Comparison of ENCODE assay signal across 7 mouse cellular contexts in the genomic region with DNA sequence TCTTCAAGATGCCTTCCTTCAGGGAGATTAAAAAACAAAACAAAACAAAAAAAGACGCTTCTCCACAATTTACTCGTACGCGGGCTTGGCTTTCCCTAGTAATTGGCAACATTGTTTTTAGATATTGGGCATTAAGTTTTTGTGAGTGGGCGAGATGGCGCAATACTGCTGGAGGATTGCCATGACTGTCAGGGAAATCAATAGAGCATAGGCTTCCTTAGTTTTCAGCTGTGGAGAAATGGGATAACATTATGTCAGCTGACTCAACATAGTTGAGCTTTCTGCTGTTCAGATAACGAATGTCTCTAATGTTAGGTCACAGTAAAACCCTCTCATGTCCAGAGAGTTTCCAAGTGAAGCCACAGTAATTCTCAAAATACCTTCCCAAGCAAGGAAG. TPM values are rescaled to one million over a fixed set of nuclear protein-coding genes. Genes with fewer than 3 reads are reported as not detected.
DNase-seq lines count a peak whose midpoint lies in the region; ATAC-seq and TF ChIP-seq lines count a peak whose summit lies in the region.

No protein-coding gene starts in this region.

- H3K4me1 ChIP-seq in CH12.LX (ENCODE audit: control insufficient read depth in 1 of 2, insufficient read depth in 2 of 2), result peaks cover 3 to 25% of the 10 kb centered on the region in 2 experiments
- peaks cover 0 to 5% of the 10 kb centered on the region in 2 experiments; a peak in 1 of 4 replicates for H3K4me1 ChIP-seq in MEL (ENCODE audit: control insufficient read depth in 1 of 2, insufficient read depth in 2 of 2, low read length in 2 of 2)
- H3K4me1 ChIP-seq in forebrain, embryonic 14.5 days (ENCODE audit: control insufficient read depth, insufficient read depth, low read length), result 0 out of 2 replicates have a peak, but pooled peaks cover 6% of the 10 kb centered on the region
- H3K4me1 ChIP-seq in hindbrain, postnatal 0 days (ENCODE audit: insufficient read depth, low read length), result no peaks in the 10 kb centered on the region
- peaks cover 19% of the 10 kb centered on the region for H3K4me1 ChIP-seq in liver, postnatal 0 days (ENCODE audit: insufficient read depth)
- 0 out of 2 replicates have a peak, but pooled peaks cover 5% of the 10 kb centered on the region for H3K4me1 ChIP-seq in stomach, embryonic 15.5 days

- peak overlapping the region; percentile 78 to 93 (median 86) for H3K4me3 ChIP-seq in CH12.LX (replicated peaks in 1 of 3; ENCODE audit: low read depth in 2 of 3, low read length in 2 of 3, poor library complexity in 1 of 3)
- H3K4me3 ChIP-seq in MEL (ENCODE audit: control insufficient read depth in 1 of 2, insufficient read depth in 1 of 2, low read depth in 2 of 2, low read length in 2 of 2), result peak overlapping the region; percentile 88 to 91
- H3K4me3 ChIP-seq in forebrain, embryonic 14.5 days (ENCODE audit: low read depth, low read length), result peak overlapping the region; percentile 65
- H3K4me3 ChIP-seq in hindbrain, postnatal 0 days (ENCODE audit: low read length), result peak overlapping the region; percentile 58
- H3K4me3 ChIP-seq in liver, postnatal 0 days (ENCODE audit: low read depth, low read length), result peak overlapping the region; percentile 71
- peak overlapping the region; percentile 73 for H3K4me3 ChIP-seq in stomach, embryonic 15.5 days (replicated peaks)

- H3K36me3 ChIP-seq in CH12.LX (replicated peaks in 1 of 2; ENCODE audit: control insufficient read depth in 1 of 2, insufficient read depth in 1 of 2, low read length in 1 of 2) (peaks cover 53 to 75% of the 10 kb centered on the region in 2 experiments), MEL (ENCODE audit: control insufficient read depth in 1 of 2, insufficient read depth in 2 of 2, low read length in 2 of 2) (peaks cover 0 to 2% of the 10 kb centered on the region in 2 experiments; a peak in 1 of 4 replicates)
- H3K36me3 ChIP-seq in forebrain, embryonic 14.5 days (ENCODE audit: control insufficient read depth, insufficient read depth, low read length), result peaks cover 39% of the 10 kb centered on the region
- H3K36me3 ChIP-seq in hindbrain, postnatal 0 days (ENCODE audit: insufficient read depth, low read length), result peaks cover 22% of the 10 kb centered on the region
- peaks cover 39% of the 10 kb centered on the region for H3K36me3 ChIP-seq in liver, postnatal 0 days (replicated peaks; ENCODE audit: insufficient read depth, low read length)
- peaks cover 19% of the 10 kb centered on the region for H3K36me3 ChIP-seq in stomach, embryonic 15.5 days

- 20% methylated on average over 7 of the region's 7 CpGs for WGBS in forebrain, embryonic 14.5 days
- WGBS in hindbrain, postnatal 0 days, result 23% methylated on average over 7 of the region's 7 CpGs
- 19% methylated on average over 7 of the region's 7 CpGs for WGBS in liver, postnatal 0 days (ENCODE audit: insufficient replicate concordance)
- WGBS in stomach, embryonic 15.5 days, result 35% methylated on average over 7 of the region's 7 CpGs

- ATAC-seq in forebrain, embryonic 14.5 days, result no peak
- no peak for ATAC-seq in hindbrain, postnatal 0 days
- ATAC-seq in liver, postnatal 0 days, result peak; percentile 49
- no peak for ATAC-seq in stomach, embryonic 15.5 days (ENCODE audit: insufficient read depth, low FRiP score, low read depth)

- in situ Hi-C loops in CH12.LX (cut with MboI; ENCODE audit: low pct_ligation_motif_present, low pct_unique_long_range_greater_than_20kb, low sequenced_read_pairs), result no loop called here

- peaks cover 9% of the 10 kb centered on the region for H3K79me2 ChIP-seq in CH12.LX (replicated peaks; ENCODE audit: control insufficient read depth, extremely low read depth, insufficient read depth, poor library complexity, severe bottlenecking)
- H3K79me2 ChIP-seq in MEL (ENCODE audit: control insufficient read depth, insufficient read depth, low read length, poor library complexity), result peaks cover 5% of the 10 kb centered on the region; the same call in 1 of the 2 replicates

- H3K27ac ChIP-seq in CH12.LX (ENCODE audit: insufficient read depth, low read depth) (peak overlapping the region; percentile 39; the same call in 1 of the 2 replicates), MEL (ENCODE audit: control insufficient read depth, low read depth, low read length) (peak overlapping the region; percentile 28; the same call in 1 of the 2 replicates)
- H3K27ac ChIP-seq in forebrain, embryonic 14.5 days (ENCODE audit: low read depth, low read length), result no peak overlapping the region
- no peak overlapping the region for H3K27ac ChIP-seq in hindbrain, postnatal 0 days
- peak overlapping the region; percentile 76 for H3K27ac ChIP-seq in liver, postnatal 0 days (ENCODE audit: low read depth)
- H3K27ac ChIP-seq in stomach, embryonic 15.5 days, result no peak overlapping the region; the same call in 1 of the 2 replicates

- TF ChIP-seq POLR2A in CH12.LX (IDR thresholded peaks at IDR 0.05; ENCODE audit: low read depth, low read length) (no peak), MEL (IDR thresholded peaks at IDR 0.05; ENCODE audit: control insufficient read depth in 1 of 2, insufficient read depth in 1 of 2, low read depth in 1 of 2, low read length in 2 of 2, poor library complexity in 1 of 2) (no peak)

- H3K9me3 ChIP-seq in CH12.LX (replicated peaks; ENCODE audit: low read length) (no peaks in the 10 kb centered on the region), MEL (replicated peaks; ENCODE audit: insufficient read depth, low read length) (no peaks in the 10 kb centered on the region)
- no peaks in the 10 kb centered on the region for H3K9me3 ChIP-seq in forebrain, embryonic 14.5 days (replicated peaks; ENCODE audit: control insufficient read depth, low read length)
- no peaks in the 10 kb centered on the region for H3K9me3 ChIP-seq in hindbrain, postnatal 0 days (ENCODE audit: low read length)
- no peaks in the 10 kb centered on the region for H3K9me3 ChIP-seq in liver, postnatal 0 days (ENCODE audit: low read length)
- no peaks in the 10 kb centered on the region for H3K9me3 ChIP-seq in stomach, embryonic 15.5 days

- peak overlapping the region; percentile 89 for H3K4me2 ChIP-seq in CH12.LX (ENCODE audit: insufficient read depth, low read depth, poor library complexity, severe bottlenecking)
- H3K4me2 ChIP-seq in forebrain, embryonic 14.5 days (ENCODE audit: low read length), result peak overlapping the region; percentile 59
- H3K4me2 ChIP-seq in hindbrain, postnatal 0 days (ENCODE audit: low read depth, low read length), result peak overlapping the region; percentile 71
- H3K4me2 ChIP-seq in liver, postnatal 0 days (ENCODE audit: low read depth, low read length), result peak overlapping the region; percentile 92
- peak overlapping the region; percentile 76 for H3K4me2 ChIP-seq in stomach, embryonic 15.5 days

- no peak for TF ChIP-seq EP300 in CH12.LX (IDR thresholded peaks at IDR 0.05; ENCODE audit: low read length)
- TF ChIP-seq EP300 in MEL (IDR thresholded peaks at IDR 0.05; ENCODE audit: low read depth in 1 of 2, low read length in 2 of 2), result no peak
- no peak for TF ChIP-seq EP300 in liver, postnatal 0 days (IDR thresholded peaks at IDR 0.05; ENCODE audit: low read depth)

- H3K27me3 ChIP-seq in CH12.LX (replicated peaks) (no peaks in the 10 kb centered on the region), MEL (ENCODE audit: control insufficient read depth in 1 of 2, insufficient read depth in 2 of 2, low read length in 2 of 2) (no peaks in the 10 kb centered on the region)
- H3K27me3 ChIP-seq in forebrain, embryonic 14.5 days (replicated peaks; ENCODE audit: control insufficient read depth, insufficient read depth, low read length), result no peaks in the 10 kb centered on the region
- H3K27me3 ChIP-seq in hindbrain, postnatal 0 days (ENCODE audit: insufficient read depth, low read length), result no peaks in the 10 kb centered on the region
- H3K27me3 ChIP-seq in liver, postnatal 0 days (ENCODE audit: insufficient read depth, low read length), result no peaks in the 10 kb centered on the region
- H3K27me3 ChIP-seq in stomach, embryonic 15.5 days (replicated peaks), result no peaks in the 10 kb centered on the region

- TF ChIP-seq RAD21 in CH12.LX (IDR thresholded peaks at IDR 0.05; ENCODE audit: low read depth, low read length), result no peak
- no peak for TF ChIP-seq RAD21 in MEL (IDR thresholded peaks at IDR 0.05; ENCODE audit: low read depth, low read length)

- peak; percentile 20 for DNase-seq in CH12.LX (ENCODE audit: extremely low read depth)
- peak; percentile 22 for DNase-seq in MEL (ENCODE audit: low read depth, low spot score)
- DNase-seq in forebrain, embryonic 14.5 days (ENCODE audit: low spot score), result peak; percentile 8
- peak; percentile 33 for DNase-seq in hindbrain, postnatal 0 days (ENCODE audit: low spot score)
- peak; percentile 61 for DNase-seq in liver, postnatal 0 days
- DNase-seq in ovary, postnatal 10 days (ENCODE audit: low spot score), result no peak

- dilution Hi-C loops in CH12.LX (cut with MboI; ENCODE audit: extremely low pct_ligation_motif_present, extremely low pct_unique_long_range_greater_than_20kb, low sequenced_read_pairs), result no loop called here

- no peak for TF ChIP-seq CTCF in CH12.LX (conservative IDR thresholded peaks at IDR 0.05 in 1 of 2, IDR thresholded peaks at IDR 0.05 in 1 of 2; ENCODE audit: low read depth in 2 of 2, low read length in 2 of 2)
- TF ChIP-seq CTCF in MEL (IDR thresholded peaks at IDR 0.05 in 2 of 3, conservative IDR thresholded peaks at IDR 0.05 in 1 of 3; ENCODE audit: control insufficient read depth in 1 of 3, insufficient read depth in 1 of 3, low read depth in 2 of 3, low read length in 3 of 3, poor library complexity in 1 of 3, severe bottlenecking in 1 of 3), result no peak
- TF ChIP-seq CTCF in hindbrain, postnatal 0 days (IDR thresholded peaks at IDR 0.05; ENCODE audit: low read depth), result no peak
- no peak for TF ChIP-seq CTCF in liver, postnatal 0 days (IDR thresholded peaks at IDR 0.05; ENCODE audit: low read depth)

- H3K9ac ChIP-seq in CH12.LX (ENCODE audit: insufficient read depth, low read depth) (peak overlapping the region; percentile 67), MEL (ENCODE audit: control insufficient read depth, low read depth, low read length, poor library complexity, severe bottlenecking) (peak overlapping the region; percentile 84)
- peak overlapping the region; percentile 79 for H3K9ac ChIP-seq in forebrain, embryonic 14.5 days (ENCODE audit: low read length)
- H3K9ac ChIP-seq in hindbrain, postnatal 0 days (replicated peaks; ENCODE audit: low read length), result peak overlapping the region; percentile 53
- H3K9ac ChIP-seq in liver, postnatal 0 days (replicated peaks), result peak overlapping the region; percentile 85
- H3K9ac ChIP-seq in stomach, embryonic 15.5 days, result no peak overlapping the region

RNA-seq across cellular contexts. Expression of gene Iah1, which starts 0.7 kb away (rescaled TPM):
- total RNA-seq in CH12.LX (2012; rRNA removed) (64.8 and 126 TPM in 2 replicates), CH12.LX (2014; rRNA removed) (105 and 106 TPM in 2 replicates), MEL (2012; rRNA removed) (14.2 and 18.7 TPM in 2 replicates)
- polyA plus RNA-seq in CH12.LX (2012; ENCODE audit: insufficient read length, low read depth) (55.1 and 62.2 TPM in 2 replicates), MEL (2012; ENCODE audit: insufficient read depth in 1 of 2, insufficient read length in 2 of 2, low read depth in 1 of 2, low replicate concordance in 2 of 2, missing spikeins in 1 of 2) (10 to 100 TPM in 1 of 2 experiments, not detected in 1; 15.4 TPM)
- polyA plus RNA-seq in forebrain, embryonic 14.5 days (2014; fragmentation: Nextera tagmentation; extraction: Ambion mirVana), result 52.3 and 55.6 TPM in 2 replicates
- 33.1 and 33.2 TPM in 2 replicates for total RNA-seq in hindbrain, postnatal 0 days (2014; rRNA removed)
- 31.2 and 37.0 TPM in 2 replicates for polyA plus RNA-seq in hindbrain, postnatal 0 days (2015; fragmentation: Nextera tagmentation; extraction: Ambion mirVana)
- polyA plus RNA-seq in liver, postnatal 0 days (2015; fragmentation: Nextera tagmentation; extraction: Ambion mirVana), result 64.7 and 65.3 TPM in 2 replicates
- polyA plus RNA-seq in stomach, embryonic 15.5 days (2015; fragmentation: Nextera tagmentation; extraction: Ambion mirVana), result 48.5 and 57.6 TPM in 2 replicates

RNA-seq across cellular contexts. Expression of gene Itgb1bp1, which starts 30.8 kb away (rescaled TPM):
- total RNA-seq in CH12.LX (2012; rRNA removed), result 37.7 and 44.1 TPM in 2 replicates
- total RNA-seq in CH12.LX (2014; rRNA removed), result 57.9 and 69.8 TPM in 2 replicates
- 77.5 and 83.6 TPM in 2 replicates for polyA plus RNA-seq in CH12.LX (2012; ENCODE audit: insufficient read length, low read depth)
- total RNA-seq in MEL (2012; rRNA removed), result 22.0 and 22.7 TPM in 2 replicates
- 10 to 100 TPM in 1 of 2 experiments, not detected in 1; 41.3 TPM for polyA plus RNA-seq in MEL (2012; ENCODE audit: insufficient read depth in 1 of 2, insufficient read length in 2 of 2, low read depth in 1 of 2, low replicate concordance in 2 of 2, missing spikeins in 1 of 2)
- polyA plus RNA-seq in forebrain, embryonic 14.5 days (2014; fragmentation: Nextera tagmentation; extraction: Ambion mirVana), result 48.2 and 49.7 TPM in 2 replicates
- total RNA-seq in hindbrain, postnatal 0 days (2014; rRNA removed), result 20.8 and 21.1 TPM in 2 replicates
- polyA plus RNA-seq in hindbrain, postnatal 0 days (2015; fragmentation: Nextera tagmentation; extraction: Ambion mirVana), result 37.0 and 38.5 TPM in 2 replicates
- 18.9 and 19.5 TPM in 2 replicates for polyA plus RNA-seq in liver, postnatal 0 days (2015; fragmentation: Nextera tagmentation; extraction: Ambion mirVana)
- polyA plus RNA-seq in stomach, embryonic 15.5 days (2015; fragmentation: Nextera tagmentation; extraction: Ambion mirVana), result 42.5 and 49.7 TPM in 2 replicates

RNA-seq across cellular contexts. Expression of gene Cpsf3, which starts 31.7 kb away (rescaled TPM):
- total RNA-seq in CH12.LX (2012; rRNA removed) (79.8 and 89.1 TPM in 2 replicates), CH12.LX (2014; rRNA removed) (117 and 119 TPM in 2 replicates), MEL (2012; rRNA removed) (39.8 and 44.2 TPM in 2 replicates)
- polyA plus RNA-seq in CH12.LX (2012; ENCODE audit: insufficient read length, low read depth) (159 and 193 TPM in 2 replicates), MEL (2012; ENCODE audit: insufficient read depth in 1 of 2, insufficient read length in 2 of 2, low read depth in 1 of 2, low replicate concordance in 2 of 2, missing spikeins in 1 of 2) (10 to 100 TPM in 1 of 2 experiments, not detected in 1; 58.2 TPM)
- 126 and 131 TPM in 2 replicates for polyA plus RNA-seq in forebrain, embryonic 14.5 days (2014; fragmentation: Nextera tagmentation; extraction: Ambion mirVana)
- 39.6 and 41.7 TPM in 2 replicates for total RNA-seq in hindbrain, postnatal 0 days (2014; rRNA removed)
- polyA plus RNA-seq in hindbrain, postnatal 0 days (2015; fragmentation: Nextera tagmentation; extraction: Ambion mirVana), result 69.5 and 69.7 TPM in 2 replicates
- polyA plus RNA-seq in liver, postnatal 0 days (2015; fragmentation: Nextera tagmentation; extraction: Ambion mirVana), result 30.3 and 33.1 TPM in 2 replicates
- polyA plus RNA-seq in stomach, embryonic 15.5 days (2015; fragmentation: Nextera tagmentation; extraction: Ambion mirVana), result 101 and 106 TPM in 2 replicates

RNA-seq across cellular contexts. Expression of gene Adam17, which starts 56.6 kb away (rescaled TPM):
- total RNA-seq in CH12.LX (2012; rRNA removed), result 47.3 and 47.5 TPM in 2 replicates
- total RNA-seq in CH12.LX (2014; rRNA removed), result 60.1 and 63.5 TPM in 2 replicates
- 39.2 and 50.1 TPM in 2 replicates for polyA plus RNA-seq in CH12.LX (2012; ENCODE audit: insufficient read length, low read depth)
- 14.2 and 14.5 TPM in 2 replicates for total RNA-seq in MEL (2012; rRNA removed)
- 10 to 100 TPM in 1 of 2 experiments, not detected in 1; 12.9 TPM for polyA plus RNA-seq in MEL (2012; ENCODE audit: insufficient read depth in 1 of 2, insufficient read length in 2 of 2, low read depth in 1 of 2, low replicate concordance in 2 of 2, missing spikeins in 1 of 2)
- polyA plus RNA-seq in forebrain, embryonic 14.5 days (2014; fragmentation: Nextera tagmentation; extraction: Ambion mirVana), result 19.9 and 21.9 TPM in 2 replicates
- total RNA-seq in hindbrain, postnatal 0 days (2014; rRNA removed), result 16.4 and 18.9 TPM in 2 replicates
- polyA plus RNA-seq in hindbrain, postnatal 0 days (2015; fragmentation: Nextera tagmentation; extraction: Ambion mirVana), result 13.9 and 15.7 TPM in 2 replicates
- polyA plus RNA-seq in liver, postnatal 0 days (2015; fragmentation: Nextera tagmentation; extraction: Ambion mirVana), result 8.1 and 9.9 TPM in 2 replicates
- 36.0 and 37.2 TPM in 2 replicates for polyA plus RNA-seq in stomach, embryonic 15.5 days (2015; fragmentation: Nextera tagmentation; extraction: Ambion mirVana)

Comparison
In these comparisons a context has a peak if more than half of its experiments do, and no peak if none do; other contexts are left out.
1. H3K27ac ChIP-seq: peak in CH12.LX (single experiment), MEL (single experiment) and liver, postnatal 0 days (single experiment); none in forebrain, embryonic 14.5 days (single experiment), hindbrain, postnatal 0 days (single experiment) and stomach, embryonic 15.5 days (single experiment).
2. Peak in every context shown above with its lines, with median percentiles within 50 percentile points of each other: H3K4me2 ChIP-seq and H3K4me3 ChIP-seq.